Mouse (Mus musculus) limb, embryonic 11.5 days (tissue): ENCODE data around the gene Crygb. TPM values are rescaled to one million over a fixed set of nuclear protein-coding genes. Genes with fewer than 3 reads are reported as not detected.

Experiments
- ATAC-seq: fragments of 200-750 bp; cut with Nextera tagmentation; 2 replicates; pipeline ENCODE4 v1.8.0; 2017; ENCODE audit warnings: low read depth; ENCODE audit not compliant: insufficient number of reproducible peaks, low FRiP score, low TSS enrichment
- DNase-seq: peaks from one replicate; pipeline ENCODE4 v3.0.0-alpha.2; 2015; ENCODE audit warnings: low spot score
- H3K27ac ChIP-seq: fragments of 300-500 bp; sonication (generic); replicated peaks from 2 replicates; pipeline ENCODE4 v1.5.1; 2014; ENCODE audit warnings: low read depth, mild to moderate bottlenecking, low read length
- H3K27me3 ChIP-seq: fragments of 300-500 bp; sonication (generic); 2 replicates; pipeline ENCODE4 v1.6.1; 2014; ENCODE audit warnings: mild to moderate bottlenecking, low read length, mixed read lengths; ENCODE audit not compliant: control insufficient read depth, insufficient read depth
- H3K36me3 ChIP-seq: fragments of 300-500 bp; sonication (generic); 2 replicates; pipeline ENCODE4 v1.6.1; 2014; ENCODE audit warnings: mild to moderate bottlenecking, low read length, moderate library complexity, mixed read lengths; ENCODE audit not compliant: control insufficient read depth, insufficient read depth
- H3K4me1 ChIP-seq: fragments of 300-500 bp; sonication (generic); 2 replicates; pipeline ENCODE4 v1.6.1; 2014; ENCODE audit warnings: low read length, mixed read lengths; ENCODE audit not compliant: control insufficient read depth, insufficient read depth
- H3K4me2 ChIP-seq: fragments of 300-500 bp; sonication (generic); 2 replicates; pipeline ENCODE4 v1.6.1; 2014; ENCODE audit warnings: low read depth, mild to moderate bottlenecking, moderate library complexity; ENCODE audit not compliant: severe bottlenecking
- H3K4me3 ChIP-seq: fragments of 300-500 bp; sonication (generic); 2 replicates; pipeline ENCODE4 v1.5.1; 2014; ENCODE audit warnings: low read depth, low read length
- H3K9ac ChIP-seq: fragments of 300-500 bp; sonication (generic); 2 replicates; pipeline ENCODE4 v1.6.1; 2014; ENCODE audit warnings: mild to moderate bottlenecking, low read length
- H3K9me3 ChIP-seq: fragments of 300-500 bp; sonication (generic); 2 replicates; pipeline ENCODE4 v1.6.1; 2016; ENCODE audit warnings: low read length; ENCODE audit not compliant: control insufficient read depth
- WGBS: fragments of 180-500 bp; shearing (Covaris S2); extraction: QIAGEN DNeasy Blood & Tissue Kit; methylation state at CpG from one replicate; pipeline ENCODE4 v1.1.7; 2014; 5-methylcytosine and 5-hydroxymethylcytosine counted together
- polyA plus RNA-seq: library from polyadenylated mRNA; unstranded; fragments of >200 nt; fragmentation: Nextera tagmentation; extraction: Ambion mirVana; gene quantifications from 2 replicates; pipeline ENCODE4 v1.2.1, GENCODE M21; 2014

Crygb gene
- polyA plus RNA-seq, 1 experiment from 2014 or later = not detected

- H3K9me3 ChIP-seq = no peaks in the 10 kb centered on the region
- H3K4me3 ChIP-seq = no peak overlapping the region
- no peak overlapping the region for H3K9ac ChIP-seq
- WGBS = 84% methylated on average over 2 of the region's 2 CpGs
- DNase-seq (no peak), ATAC-seq (no peak)
- no peaks in the 10 kb centered on the region for H3K27me3 ChIP-seq
- H3K4me1 ChIP-seq = no peaks in the 10 kb centered on the region
- no peak overlapping the region for H3K27ac ChIP-seq
- H3K36me3 ChIP-seq = no peaks in the 10 kb centered on the region
- H3K4me2 ChIP-seq = no peak overlapping the region
Measured at GRCm38 (mm10) chr1:65090370-65090769, 8.3 kb upstream of the Crygb start.

GRCm38 (mm10) chr1:65088567-65089356 lies 6.7 kb upstream of the Crygb start:
- H3K9me3 ChIP-seq = no peaks in the 10 kb centered on the region
- H3K27me3 ChIP-seq = no peaks in the 10 kb centered on the region
- H3K9ac ChIP-seq = no peak overlapping the region
- no peaks in the 10 kb centered on the region for H3K4me1 ChIP-seq
- H3K36me3 ChIP-seq = no peaks in the 10 kb centered on the region
- no peak overlapping the region for H3K27ac ChIP-seq
- H3K4me2 ChIP-seq = no peak overlapping the region
- ATAC-seq (no peak), DNase-seq (no peak)
- 81% methylated on average over 6 of the region's 6 CpGs for WGBS
- H3K4me3 ChIP-seq = no peak overlapping the region

- H3K4me2 ChIP-seq = no peak overlapping the region
- H3K4me3 ChIP-seq = no peak overlapping the region
- no peak overlapping the region for H3K9ac ChIP-seq
- H3K4me1 ChIP-seq = no peaks in the 10 kb centered on the region
- H3K9me3 ChIP-seq = no peaks in the 10 kb centered on the region
- DNase-seq (no peak), ATAC-seq (no peak)
- H3K27me3 ChIP-seq = no peaks in the 10 kb centered on the region
- no peaks in the 10 kb centered on the region for H3K36me3 ChIP-seq
- no peak overlapping the region for H3K27ac ChIP-seq
- WGBS = 27% methylated on average over 5 of the region's 5 CpGs
Measured at GRCm38 (mm10) chr1:65075607-65076006, 6.5 kb downstream of the Crygb start.

GRCm38 (mm10) chr1:65073589-65073988 lies 8.5 kb downstream of the Crygb start, which contains the start of gene Crygc:
Gene Crygc, minus strand, starts transcription at chr1:65073689.
- Histone ChIP-seq H3K9ac (no peak within 1 kb of the TSS), H3K9me3 (no peaks in the 10 kb centered on the region), H3K27ac (no peak within 1 kb of the TSS), H3K4me2 (no peak within 1 kb of the TSS), H3K4me3 (no peak within 1 kb of the TSS), H3K27me3 (no peaks in the 10 kb centered on the region), H3K36me3 (no peaks in the 10 kb centered on the region), H3K4me1 (no peaks in the 10 kb centered on the region)
- 74% methylated on average over 6 of the region's 6 CpGs for WGBS
- ATAC-seq = no peak
- DNase-seq = no peak

- ATAC-seq = no peak
Measured at GRCm38 (mm10) chr1:65067842-65068241, 14.2 kb downstream of the Crygb start.

GRCm38 (mm10) chr1:65064201-65064600 lies 17.9 kb downstream of the Crygb start:
- Histone ChIP-seq H3K27ac (no peak overlapping the region), H3K9me3 (no peaks in the 10 kb centered on the region), H3K4me1 (no peaks in the 10 kb centered on the region), H3K27me3 (no peaks in the 10 kb centered on the region), H3K4me2 (no peak overlapping the region), H3K9ac (no peak overlapping the region), H3K4me3 (no peak overlapping the region), H3K36me3 (no peaks in the 10 kb centered on the region)
- DNase-seq (no peak), ATAC-seq (no peak)
- WGBS = 90% methylated on average over 15 of the region's 15 CpGs

More at GRCm38 (mm10) chr1:65067842-65068241, 14.2 kb downstream of the Crygb start:
- no peaks in the 10 kb centered on the region for H3K27me3 ChIP-seq
- no peak for DNase-seq
- H3K9ac ChIP-seq = no peak overlapping the region
- H3K4me1 ChIP-seq = no peaks in the 10 kb centered on the region
- H3K4me2 ChIP-seq = no peak overlapping the region
- no peak overlapping the region for H3K4me3 ChIP-seq
- H3K9me3 ChIP-seq = no peaks in the 10 kb centered on the region
- no peak overlapping the region for H3K27ac ChIP-seq
- H3K36me3 ChIP-seq = no peaks in the 10 kb centered on the region

GRCm38 (mm10) chr1:65063352-65063751 lies 18.7 kb downstream of the Crygb start, which contains the start of gene Crygd:
Gene Crygd, minus strand, starts transcription at chr1:65063452.
- no peaks in the 10 kb centered on the region for H3K9me3 ChIP-seq
- H3K4me3 ChIP-seq = no peak within 1 kb of the TSS
- 90% methylated on average over 8 of the region's 8 CpGs for WGBS

GRCm38 (mm10) chr1:65052140-65052539 lies 29.9 kb downstream of the Crygb start:
- Histone ChIP-seq H3K4me1 (no peaks in the 10 kb centered on the region), H3K27me3 (no peaks in the 10 kb centered on the region), H3K4me2 (no peak overlapping the region), H3K9me3 (no peaks in the 10 kb centered on the region), H3K27ac (no peak overlapping the region), H3K9ac (no peak overlapping the region), H3K4me3 (no peak overlapping the region), H3K36me3 (no peaks in the 10 kb centered on the region)
- DNase-seq (no peak), ATAC-seq (no peak)
- 35% methylated on average over 2 of the region's 2 CpGs for WGBS

More at GRCm38 (mm10) chr1:65063352-65063751, 18.7 kb downstream of the Crygb start, which contains the start of gene Crygd:
- no peak for ATAC-seq
- DNase-seq = no peak
- Histone ChIP-seq H3K4me1 (no peaks in the 10 kb centered on the region), H3K27me3 (no peaks in the 10 kb centered on the region), H3K9ac (no peak within 1 kb of the TSS), H3K4me2 (no peak within 1 kb of the TSS), H3K27ac (no peak within 1 kb of the TSS), H3K36me3 (no peaks in the 10 kb centered on the region)
